Mouse (Mus musculus) intestine, postnatal 0 days (tissue): ENCODE measurements at regions not wholly inside any gene's neighbourhood (a gene's known extent, or its start where the extent isn't known, plus 50 kb on each side); places are given as distances from the start of the nearest gene placed in this dataset.

Experiments used
- ATAC-seq: fragments of 200-750 bp; cut with Nextera tagmentation; 2 replicates; pipeline ENCODE4 v1.8.0; 2017; ENCODE audit warnings: mild to moderate bottlenecking, moderate TSS enrichment, moderate library complexity
- H3K27ac ChIP-seq: fragments of 300-500 bp; sonication (generic); 2 replicates; pipeline ENCODE4 v1.5.1; 2014; ENCODE audit warnings: mild to moderate bottlenecking, low read depth, low read length, moderate library complexity
- H3K27me3 ChIP-seq: fragments of 300-500 bp; sonication (generic); replicated peaks from 2 replicates; pipeline ENCODE4 v1.6.1; 2014; ENCODE audit warnings: low read length, mixed read lengths; ENCODE audit not compliant: control insufficient read depth, insufficient read depth
- H3K36me3 ChIP-seq: fragments of 300-500 bp; sonication (generic); 2 replicates; pipeline ENCODE4 v1.6.1; 2014; ENCODE audit warnings: mild to moderate bottlenecking, moderate library complexity; ENCODE audit not compliant: control insufficient read depth, insufficient read depth
- H3K4me1 ChIP-seq: fragments of 300-500 bp; sonication (generic); replicated peaks from 2 replicates; pipeline ENCODE4 v1.6.1; 2014; ENCODE audit warnings: antibody characterized with exemption, low read length, mixed read lengths; ENCODE audit not compliant: control insufficient read depth, insufficient read depth
- H3K4me2 ChIP-seq: fragments of 300-500 bp; sonication (generic); replicated peaks from 2 replicates; pipeline ENCODE4 v1.6.1; 2014; ENCODE audit warnings: low read depth, mild to moderate bottlenecking, moderate library complexity
- H3K4me3 ChIP-seq: fragments of 300-500 bp; sonication (generic); 2 replicates; pipeline ENCODE4 v1.5.1; 2014; ENCODE audit warnings: low read depth, low read length
- H3K9ac ChIP-seq: fragments of 300-500 bp; sonication (generic); 2 replicates; pipeline ENCODE4 v1.6.1; 2014; ENCODE audit warnings: mild to moderate bottlenecking, low read depth, low read length
- H3K9me3 ChIP-seq: fragments of 300-500 bp; sonication (generic); 2 replicates; pipeline ENCODE4 v1.6.1; 2016; ENCODE audit warnings: mixed run types; ENCODE audit not compliant: control insufficient read depth
- CTCF ChIP-seq: sonication (generic); IDR thresholded peaks from 2 replicates; pipeline ENCODE4 v1.5.1; 2016; ENCODE audit warnings: low read depth, mild to moderate bottlenecking, control low read depth, antibody characterized with exemption, moderate library complexity
- WGBS: fragments of 180-500 bp; shearing (Covaris S2); extraction: QIAGEN DNeasy Blood & Tissue Kit; methylation state at CpG from one replicate; pipeline ENCODE4 v1.1.7; 2014; 5-methylcytosine and 5-hydroxymethylcytosine counted together

DNA sequence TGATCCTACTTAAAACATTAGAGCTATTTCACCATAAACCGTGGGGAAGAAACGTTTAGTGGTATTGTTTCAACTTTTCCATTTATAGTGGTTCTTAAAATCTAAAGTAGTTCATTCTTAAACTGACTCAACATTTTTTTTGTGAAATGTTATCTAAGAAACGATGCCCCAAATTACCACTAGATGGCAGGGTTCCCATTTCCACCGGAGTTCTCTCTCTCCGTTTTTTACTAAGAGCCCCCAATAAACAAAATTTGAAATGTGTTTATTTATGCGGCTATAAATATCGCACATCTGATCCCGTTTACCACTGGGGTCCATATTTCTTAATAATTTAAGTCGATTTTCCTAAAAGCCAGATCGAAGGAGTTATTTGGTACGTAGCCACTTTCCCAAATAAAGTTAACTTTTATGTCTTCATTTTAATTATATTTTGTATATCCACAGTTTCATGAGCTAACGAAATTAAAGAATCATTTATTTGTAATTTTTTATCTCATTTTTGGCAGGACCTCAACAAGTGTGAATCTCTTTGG lies 586.5 kb upstream of the Lcorl start:
- whole genome bisulfite sequencing = 10% methylated on average over 12 of the region's 12 CpGs
- H3K9me3 ChIP-seq = no peaks in the 10 kb centered on the region
- no peak overlapping the region for H3K9ac ChIP-seq
- no peak overlapping the region for H3K4me3 ChIP-seq
- no peaks in the 10 kb centered on the region for H3K27me3 ChIP-seq
- 0 out of 2 replicates have a peak overlapping the region, but pooled peaks have one; percentile 9 for H3K4me2 ChIP-seq
- TF ChIP-seq CTCF = peak; percentile 81
- ATAC-seq = no peak
- no peak overlapping the region for H3K27ac ChIP-seq
- no peaks in the 10 kb centered on the region for H3K36me3 ChIP-seq
- no peaks in the 10 kb centered on the region for H3K4me1 ChIP-seq

- H3K27ac ChIP-seq = no peak overlapping the region
- no peak overlapping the region for H3K9ac ChIP-seq
- no peak overlapping the region for H3K4me2 ChIP-seq
- no peak overlapping the region for H3K4me3 ChIP-seq
- H3K36me3 ChIP-seq = no peaks in the 10 kb centered on the region
- no peaks in the 10 kb centered on the region for H3K27me3 ChIP-seq
- no peak for TF ChIP-seq CTCF
- H3K9me3 ChIP-seq = no peaks in the 10 kb centered on the region
- ATAC-seq = no peak
- no peaks in the 10 kb centered on the region for H3K4me1 ChIP-seq
- 83% methylated on average over 6 of the region's 6 CpGs for WGBS
These were observed 585.3 kb upstream of the Lcorl start for GRCm38 (mm10) chr5:46442600-46443248.

GRCm38 (mm10) chr5:46441716-46442115 lies 584.3 kb upstream of the Lcorl start:
- no peak for TF ChIP-seq CTCF
- H3K36me3 ChIP-seq = no peaks in the 10 kb centered on the region

DNA sequence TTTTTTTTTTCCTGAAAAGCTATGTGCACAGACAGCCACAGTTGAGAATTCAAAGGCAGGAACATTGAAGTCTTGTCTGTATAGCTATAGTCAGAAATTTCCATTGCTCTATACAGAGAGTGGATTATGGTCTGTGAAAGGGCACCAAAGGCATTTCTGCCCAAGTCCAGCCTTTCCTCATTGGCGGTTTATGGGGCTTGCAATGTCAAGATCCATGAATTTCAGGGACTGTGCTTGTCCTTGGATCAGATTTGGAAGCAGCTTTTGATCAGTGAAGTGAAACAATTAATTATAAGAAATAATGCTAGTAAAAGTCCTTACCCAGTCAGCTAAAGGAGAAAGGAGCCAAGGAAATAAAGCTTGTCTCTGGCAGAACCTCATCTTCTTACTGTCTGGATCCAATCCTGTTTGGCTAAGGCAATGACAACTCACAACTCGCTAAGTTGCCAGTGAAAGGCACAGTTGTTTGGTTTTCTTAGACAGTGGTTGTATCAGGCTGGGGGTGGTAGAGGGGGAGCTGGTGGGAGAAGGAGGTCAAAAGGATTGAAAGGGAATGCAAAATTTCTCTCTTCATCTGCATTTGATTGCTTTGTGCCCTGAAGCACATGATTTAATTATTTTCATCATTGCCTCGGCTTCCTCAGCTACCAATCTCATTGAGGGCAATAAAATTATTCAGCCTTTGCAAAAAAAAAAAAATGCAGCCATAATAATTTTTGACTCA lies 574.4 kb upstream of the Lcorl start:
- Histone ChIP-seq H3K4me1 (no peaks in the 10 kb centered on the region), H3K36me3 (no peaks in the 10 kb centered on the region), H3K4me2 (no peak overlapping the region), H3K27ac (no peak overlapping the region), H3K4me3 (no peak overlapping the region), H3K9me3 (no peaks in the 10 kb centered on the region), H3K27me3 (no peaks in the 10 kb centered on the region), H3K9ac (no peak overlapping the region)
- ATAC-seq = no peak
- 63% methylated on average over 3 of the region's 3 CpGs for WGBS
- TF ChIP-seq CTCF = no peak

More at GRCm38 (mm10) chr5:46441716-46442115, 584.3 kb upstream of the Lcorl start:
- H3K4me1 ChIP-seq = no peaks in the 10 kb centered on the region
- H3K9me3 ChIP-seq = no peaks in the 10 kb centered on the region
- H3K27ac ChIP-seq = no peak overlapping the region
- no peak overlapping the region for H3K4me3 ChIP-seq
- no peak overlapping the region for H3K9ac ChIP-seq
- ATAC-seq = no peak
- H3K27me3 ChIP-seq = no peaks in the 10 kb centered on the region
- no peak overlapping the region for H3K4me2 ChIP-seq

DNA sequence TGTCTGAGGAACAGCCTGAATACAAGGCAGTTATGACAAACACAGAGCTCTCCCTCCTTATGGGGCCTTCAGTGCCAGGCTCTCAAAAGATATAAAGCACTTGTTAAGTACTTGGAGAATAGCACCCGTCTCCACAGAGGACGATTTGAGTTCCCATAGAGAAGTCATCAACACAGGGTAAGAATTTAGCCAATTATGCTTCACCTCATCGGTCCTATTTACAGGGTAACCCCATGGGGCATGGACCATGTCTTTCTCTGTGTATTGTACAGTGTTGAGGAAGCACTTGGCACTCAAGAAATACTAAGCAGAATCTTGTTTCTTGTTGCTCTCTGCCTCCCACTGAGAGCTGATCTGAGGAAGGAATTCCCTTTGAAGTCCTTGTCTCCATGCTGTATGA lies 565.3 kb upstream of the Lcorl start:
- H3K4me1 ChIP-seq = no peaks in the 10 kb centered on the region
- no peak overlapping the region for H3K27ac ChIP-seq
- H3K27me3 ChIP-seq = no peaks in the 10 kb centered on the region
- no peak overlapping the region for H3K4me3 ChIP-seq
- TF ChIP-seq CTCF = no peak
- H3K9ac ChIP-seq = no peak overlapping the region
- no peak overlapping the region for H3K4me2 ChIP-seq
- no peaks in the 10 kb centered on the region for H3K36me3 ChIP-seq
- no peak for ATAC-seq
- WGBS = 80% methylated on average over 3 of the region's 3 CpGs
- H3K9me3 ChIP-seq = no peaks in the 10 kb centered on the region

- H3K9me3 ChIP-seq = no peaks in the 10 kb centered on the region
- H3K27ac ChIP-seq = no peak overlapping the region
- no peak overlapping the region for H3K9ac ChIP-seq
- no peak overlapping the region for H3K4me3 ChIP-seq
- WGBS = 77% methylated on average over 2 of the region's 2 CpGs
- ATAC-seq = no peak
- no peaks in the 10 kb centered on the region for H3K4me1 ChIP-seq
- no peak for TF ChIP-seq CTCF
- no peaks in the 10 kb centered on the region for H3K27me3 ChIP-seq
- no peak overlapping the region for H3K4me2 ChIP-seq
- H3K36me3 ChIP-seq = no peaks in the 10 kb centered on the region
These were observed 549.6 kb upstream of the Lcorl start for GRCm38 (mm10) chr5:46406969-46407368.
